Mouse (Mus musculus): ENCODE measurements around the gene Prim1.
"Not testable (repeated sequence)": the region's sequence is repeated elsewhere in the genome, so short reads cannot be mapped to it uniquely, and the experiment has no call there.

Gene Prim1

GRCm38 (mm10) chr10:128036746-128037425 is 21.9 kb downstream of the Prim1 start:
- intact Hi-C loops (cut with DNase I), result no loop called here

- intact Hi-C loops (cut with DNase I), result no loop called here
Measured at GRCm38 (mm10) chr10:128037921-128038320, 23.0 kb downstream of the Prim1 start.

GRCm38 (mm10) chr10:128039167-128039566 is 24.2 kb downstream of the Prim1 start:
- intact Hi-C loops (cut with DNase I), result no loop called here

- intact Hi-C loops (cut with DNase I), result no loop called here
Measured at GRCm38 (mm10) chr10:128039858-128040257, 24.9 kb downstream of the Prim1 start.

- intact Hi-C loops (cut with DNase I), result no loop called here
Measured at GRCm38 (mm10) chr10:128040293-128040692, 25.3 kb downstream of the Prim1 start.

- intact Hi-C loops (cut with DNase I), result no loop called here
Measured at GRCm38 (mm10) chr10:128041636-128042035, 26.7 kb downstream of the Prim1 start.

GRCm38 (mm10) chr10:128042466-128042865 is 27.5 kb downstream of the Prim1 start:
- intact Hi-C loops (cut with DNase I), result no loop called here

GRCm38 (mm10) chr10:128043041-128043835 is 28.3 kb downstream of the Prim1 start:
- intact Hi-C loops (cut with DNase I), result no loop called here

GRCm38 (mm10) chr10:128048157-128048556 is 33.2 kb downstream of the Prim1 start:
- intact Hi-C loops (cut with DNase I), result no loop called here

GRCm38 (mm10) chr10:128049741-128050140 is 34.8 kb downstream of the Prim1 start:
- intact Hi-C loops (cut with DNase I), result no loop called here

GRCm38 (mm10) chr10:128050355-128050754 is 35.4 kb downstream of the Prim1 start:
- intact Hi-C loops (cut with DNase I), result no loop called here

- intact Hi-C loops (cut with DNase I), result no loop called here
Measured at GRCm38 (mm10) chr10:128051589-128051988, 36.6 kb downstream of the Prim1 start.

- intact Hi-C loops (cut with DNase I), result not testable (repeated sequence)
Measured at GRCm38 (mm10) chr10:128052136-128052535, 37.2 kb downstream of the Prim1 start.

- intact Hi-C loops (cut with DNase I), result no loop called here
Measured at GRCm38 (mm10) chr10:128053001-128053400, 38.0 kb downstream of the Prim1 start.

GRCm38 (mm10) chr10:128058184-128058583 is 43.2 kb downstream of the Prim1 start:
- intact Hi-C loops (cut with DNase I), result no loop called here

- intact Hi-C loops (cut with DNase I), result no loop called here
Measured at GRCm38 (mm10) chr10:128058601-128059151, 43.7 kb downstream of the Prim1 start, which contains the start of gene Ptges3. Gene Ptges3, plus strand, starts transcription at chr10:128058954.

GRCm38 (mm10) chr10:128059207-128059981 is 44.4 kb downstream of the Prim1 start:
- intact Hi-C loops (cut with DNase I), result no loop called here

GRCm38 (mm10) chr10:128061109-128061508 is 46.1 kb downstream of the Prim1 start:
- intact Hi-C loops (cut with DNase I), result no loop called here

- intact Hi-C loops (cut with DNase I), result no loop called here
Measured at GRCm38 (mm10) chr10:128062221-128062989, 47.4 kb downstream of the Prim1 start.

- intact Hi-C loops (cut with DNase I), result no loop called here
Measured at GRCm38 (mm10) chr10:128066072-128066471, 51.1 kb downstream of the Prim1 start.

- intact Hi-C loops (cut with DNase I), result no loop called here
Measured at GRCm38 (mm10) chr10:128069201-128069600, 54.2 kb downstream of the Prim1 start.
